Mouse (Mus musculus) kidney, embryonic 16.5 days (tissue): ENCODE data around the gene Golt1b. TPM values are rescaled to one million over a fixed set of nuclear protein-coding genes. Genes with fewer than 3 reads are reported as not detected.
"Not testable (repeated sequence)": the region's sequence is repeated elsewhere in the genome, so short reads cannot be mapped to it uniquely, and the experiment has no call there.

ENCODE experiments used
- ATAC-seq: fragments of 200-750 bp; cut with Nextera tagmentation; 2 replicates; pipeline ENCODE4 v1.8.0; 2017; ENCODE audit warnings: moderate TSS enrichment; ENCODE audit not compliant: low FRiP score, low TSS enrichment
- H3K27ac ChIP-seq: fragments of 300-500 bp; sonication (generic); 2 replicates; pipeline ENCODE4 v1.5.1; 2014; ENCODE audit warnings: low read length
- H3K27me3 ChIP-seq: fragments of 300-500 bp; sonication (generic); 2 replicates; pipeline ENCODE4 v1.6.1; 2014; ENCODE audit warnings: low read length, control low read depth, mixed read lengths; ENCODE audit not compliant: insufficient read depth
- H3K36me3 ChIP-seq: fragments of 300-500 bp; sonication (generic); 2 replicates; pipeline ENCODE4 v1.6.1; 2014; ENCODE audit warnings: low read length, control low read depth, mixed read lengths; ENCODE audit not compliant: insufficient read depth
- H3K4me1 ChIP-seq: fragments of 300-500 bp; sonication (generic); 2 replicates; pipeline ENCODE4 v1.6.1; 2014; ENCODE audit warnings: low read length, control low read depth, mixed read lengths; ENCODE audit not compliant: insufficient read depth
- H3K4me2 ChIP-seq: fragments of 300-500 bp; sonication (generic); replicated peaks from 2 replicates; pipeline ENCODE4 v1.6.1; 2014; ENCODE audit warnings: low read depth, low read length
- H3K4me3 ChIP-seq: fragments of 300-500 bp; sonication (generic); 2 replicates; pipeline ENCODE4 v1.5.1; 2014; ENCODE audit warnings: mild to moderate bottlenecking, low read length
- H3K9ac ChIP-seq: fragments of 300-500 bp; sonication (generic); replicated peaks from 2 replicates; pipeline ENCODE4 v1.6.1; 2014; ENCODE audit warnings: low read length
- H3K9me3 ChIP-seq: fragments of 300-500 bp; sonication (generic); 2 replicates; pipeline ENCODE4 v1.6.1; 2016; ENCODE audit warnings: low read length, control low read depth
- WGBS: fragments of 180-500 bp; shearing (Covaris S2); extraction: QIAGEN DNeasy Blood & Tissue Kit; methylation state at CpG from one replicate; pipeline ENCODE4 v1.1.7; 2014; 5-methylcytosine and 5-hydroxymethylcytosine counted together
- polyA plus RNA-seq: library from polyadenylated mRNA; unstranded; fragments of >200 nt; fragmentation: Nextera tagmentation; extraction: Ambion mirVana; gene quantifications from 2 replicates; pipeline ENCODE4 v1.2.1, GENCODE M21; 2015

Gene Golt1b
- polyA plus RNA-seq: 101 TPM in 2 replicates

DNA sequence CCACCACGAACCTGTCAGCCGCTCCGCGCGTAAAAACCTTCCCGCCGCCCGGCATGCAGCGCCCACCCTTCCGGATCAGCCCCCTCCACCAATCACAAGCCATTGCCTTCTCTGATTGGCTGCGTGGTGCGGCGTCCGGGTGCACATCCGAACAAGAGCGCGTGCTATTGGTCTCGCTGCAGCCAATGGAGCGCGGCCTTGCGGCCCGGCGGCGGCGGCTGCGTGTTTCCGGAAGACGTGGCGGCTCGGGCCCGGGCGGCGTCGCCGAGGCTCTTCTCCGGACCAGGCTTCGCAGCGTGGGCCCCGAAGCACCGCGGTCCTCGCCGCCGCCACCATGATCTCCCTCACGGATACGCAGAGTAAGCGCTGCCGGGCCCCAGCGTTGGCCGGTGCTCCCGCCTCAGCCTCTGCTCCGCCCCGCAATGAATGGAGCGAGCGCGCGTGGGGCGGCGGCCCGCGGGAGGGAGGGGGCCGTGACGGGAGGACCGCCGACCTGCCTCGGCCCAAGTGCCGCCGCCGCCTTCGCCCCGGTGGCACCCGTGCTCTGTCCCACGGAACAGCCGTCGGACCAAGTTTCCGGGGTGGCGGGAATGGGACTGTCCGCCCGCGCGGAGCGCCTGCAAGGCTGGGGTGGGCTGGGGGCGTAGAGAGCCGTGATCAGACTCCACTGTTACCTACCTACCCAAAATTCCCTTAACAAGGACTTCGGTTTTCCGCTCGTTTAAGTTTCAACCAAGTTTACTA, at the start of gene Golt1b, which contains the start of gene Recql:
Gene Golt1b (plus strand): TSS at position 211 of the 744 bp plus-strand sequence.
Gene Recql (minus strand): TSS at position 77 of the 744 bp plus-strand sequence.
- WGBS: under 1% methylated on average over 87 of the region's 87 CpGs

DNA sequence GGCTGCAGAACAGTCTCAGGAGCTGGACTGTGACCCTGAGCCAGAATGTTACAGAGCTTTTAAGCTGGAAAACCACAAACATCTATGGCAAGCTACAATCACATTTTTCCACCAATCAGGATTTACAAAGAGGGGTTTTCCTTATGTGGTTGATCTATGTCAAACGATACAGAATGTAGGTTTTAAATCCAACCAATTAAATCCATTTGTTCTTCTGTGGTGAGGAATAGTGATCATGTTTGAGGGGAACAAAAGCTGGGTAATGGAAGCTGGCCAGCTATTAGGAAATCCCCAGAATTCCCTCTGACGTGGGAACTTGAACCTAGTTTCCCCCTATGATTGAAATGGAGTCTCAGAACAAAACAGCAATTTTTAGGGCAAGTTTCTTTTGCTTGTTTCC, 48.1 kb upstream of the Golt1b start:
- H3K9ac ChIP-seq: no peak overlapping the region
- H3K27me3 ChIP-seq: no peaks in the 10 kb centered on the region

More for the DNA sequence above, at the start of gene Golt1b, which contains the start of gene Recql:
- no peaks in the 10 kb centered on the region for H3K9me3 ChIP-seq
- H3K27ac ChIP-seq: 0 out of 2 replicates have a peak within 1 kb of the TSS, but pooled peaks have one; percentile 21
- peaks cover 18% of the 10 kb centered on the region for H3K4me1 ChIP-seq
- H3K9ac ChIP-seq: peak within 1 kb of the TSS; percentile 94
- no peaks in the 10 kb centered on the region for H3K36me3 ChIP-seq
- peak within 1 kb of the TSS; percentile 77 for H3K4me2 ChIP-seq
- H3K27me3 ChIP-seq: no peaks in the 10 kb centered on the region
- ATAC-seq: peak; percentile 100
- H3K4me3 ChIP-seq: peak within 1 kb of the TSS; percentile 99

DNA sequence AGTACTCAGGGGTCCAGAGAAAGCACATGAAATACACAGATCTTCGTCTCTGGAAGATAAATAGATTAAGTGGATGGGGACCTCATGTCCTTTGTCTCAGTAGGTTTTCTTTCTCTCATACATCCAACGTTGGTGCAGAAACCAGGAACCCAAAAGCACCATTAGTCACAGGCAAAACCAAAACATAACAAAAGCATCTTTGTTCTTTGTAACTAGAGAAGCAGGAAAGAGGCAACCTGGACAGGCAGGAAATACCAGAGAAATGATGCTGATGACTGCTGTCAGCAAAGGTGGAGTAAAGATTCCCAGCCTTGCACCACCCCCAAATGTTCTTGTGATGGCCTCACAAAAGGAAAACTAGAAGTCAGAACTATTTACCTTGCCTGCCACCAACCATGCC, 47.4 kb upstream of the Golt1b start:
- ATAC-seq: no peak

More for the DNA sequence above, 48.1 kb upstream of the Golt1b start:
- Histone ChIP-seq H3K4me2 (no peak overlapping the region), H3K27ac (no peak overlapping the region), H3K4me1 (no peaks in the 10 kb centered on the region), H3K4me3 (no peak overlapping the region), H3K9me3 (no peaks in the 10 kb centered on the region), H3K36me3 (no peaks in the 10 kb centered on the region)
- WGBS: 70% methylated on average over 2 of the region's 2 CpGs
- no peak for ATAC-seq

DNA sequence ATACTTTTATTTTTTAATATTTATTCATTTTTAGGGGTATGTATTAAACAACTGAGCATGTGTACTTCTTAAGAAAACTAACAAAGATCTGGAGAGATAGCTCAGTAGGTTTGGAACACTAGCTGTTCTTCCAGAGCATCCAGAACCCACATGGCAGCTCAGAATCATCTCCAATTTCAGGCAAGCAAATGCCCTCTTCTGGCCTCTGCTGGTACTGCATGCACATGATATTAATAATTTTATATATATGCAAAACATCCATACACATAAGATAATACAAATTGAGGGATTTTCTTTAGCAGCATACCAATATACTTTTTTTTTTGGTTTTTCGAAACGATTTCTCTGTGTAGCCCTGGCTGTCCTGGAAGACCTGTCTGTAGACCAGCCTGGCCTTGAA, 43.5 kb upstream of the Golt1b start:
- no peaks in the 10 kb centered on the region for H3K27me3 ChIP-seq
- no peak overlapping the region for H3K4me3 ChIP-seq
- ATAC-seq: no peak
- 81% methylated on average over 2 of the region's 2 CpGs for WGBS
- no peak overlapping the region for H3K27ac ChIP-seq
- no peak overlapping the region for H3K9ac ChIP-seq
- no peaks in the 10 kb centered on the region for H3K9me3 ChIP-seq
- no peak overlapping the region for H3K4me2 ChIP-seq
- H3K36me3 ChIP-seq: 0 out of 2 replicates have a peak, but pooled peaks cover 2% of the 10 kb centered on the region
- H3K4me1 ChIP-seq: peaks cover 9% of the 10 kb centered on the region

More for the DNA sequence above, 47.4 kb upstream of the Golt1b start:
- 35% methylated on average over 2 of the region's 2 CpGs for WGBS
- no peak overlapping the region for H3K27ac ChIP-seq
- no peaks in the 10 kb centered on the region for H3K4me1 ChIP-seq
- H3K9me3 ChIP-seq: no peaks in the 10 kb centered on the region
- H3K9ac ChIP-seq: no peak overlapping the region
- H3K4me2 ChIP-seq: no peak overlapping the region
- H3K36me3 ChIP-seq: no peaks in the 10 kb centered on the region
- no peaks in the 10 kb centered on the region for H3K27me3 ChIP-seq
- no peak overlapping the region for H3K4me3 ChIP-seq

DNA sequence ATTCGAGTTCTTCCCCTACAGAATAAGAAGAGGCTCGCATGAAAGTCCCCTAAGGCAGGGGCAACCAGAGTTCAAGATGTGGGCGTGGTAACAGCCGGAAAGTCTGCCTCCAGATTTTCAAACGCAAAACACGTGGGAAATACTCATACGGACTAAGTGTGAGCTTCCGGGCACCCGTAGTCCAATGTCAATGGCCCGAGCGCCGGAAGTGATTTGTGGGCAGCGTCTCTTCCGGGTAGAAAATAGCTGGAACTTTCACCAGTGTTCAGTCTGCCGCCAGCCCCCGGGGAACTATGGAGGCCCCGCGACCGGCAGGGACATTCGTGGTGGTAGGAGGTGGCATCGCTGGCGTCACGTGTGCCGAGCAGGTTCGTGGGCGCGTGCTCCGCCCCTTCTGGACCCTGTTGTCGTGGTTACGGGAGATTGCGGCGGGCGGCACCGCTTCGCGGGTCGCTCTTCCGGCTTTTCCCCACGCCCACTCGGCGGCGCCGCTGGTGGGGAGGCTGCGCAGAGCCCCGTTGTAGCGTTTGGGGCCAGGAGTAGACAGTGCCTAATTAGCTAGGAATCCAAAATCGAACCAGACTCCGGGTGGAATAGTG, 41.5 kb upstream of the Golt1b start, which contains the start of gene Pyroxd1:
Gene Pyroxd1 (plus strand): TSS at position 215 of the 599 bp plus-strand sequence.
- under 1% methylated on average over 48 of the region's 48 CpGs for WGBS
- Histone ChIP-seq H3K4me2 (peak within 1 kb of the TSS; percentile 65), H3K9ac (peak within 1 kb of the TSS; percentile 77), H3K9me3 (no peaks in the 10 kb centered on the region), H3K27me3 (no peaks in the 10 kb centered on the region), H3K27ac (peak within 1 kb of the TSS; percentile 84), H3K4me1 (peaks cover 9% of the 10 kb centered on the region), H3K36me3 (0 out of 2 replicates have a peak, but pooled peaks cover 6% of the 10 kb centered on the region), H3K4me3 (peak within 1 kb of the TSS; percentile 80)
- peak; percentile 95 for ATAC-seq

DNA sequence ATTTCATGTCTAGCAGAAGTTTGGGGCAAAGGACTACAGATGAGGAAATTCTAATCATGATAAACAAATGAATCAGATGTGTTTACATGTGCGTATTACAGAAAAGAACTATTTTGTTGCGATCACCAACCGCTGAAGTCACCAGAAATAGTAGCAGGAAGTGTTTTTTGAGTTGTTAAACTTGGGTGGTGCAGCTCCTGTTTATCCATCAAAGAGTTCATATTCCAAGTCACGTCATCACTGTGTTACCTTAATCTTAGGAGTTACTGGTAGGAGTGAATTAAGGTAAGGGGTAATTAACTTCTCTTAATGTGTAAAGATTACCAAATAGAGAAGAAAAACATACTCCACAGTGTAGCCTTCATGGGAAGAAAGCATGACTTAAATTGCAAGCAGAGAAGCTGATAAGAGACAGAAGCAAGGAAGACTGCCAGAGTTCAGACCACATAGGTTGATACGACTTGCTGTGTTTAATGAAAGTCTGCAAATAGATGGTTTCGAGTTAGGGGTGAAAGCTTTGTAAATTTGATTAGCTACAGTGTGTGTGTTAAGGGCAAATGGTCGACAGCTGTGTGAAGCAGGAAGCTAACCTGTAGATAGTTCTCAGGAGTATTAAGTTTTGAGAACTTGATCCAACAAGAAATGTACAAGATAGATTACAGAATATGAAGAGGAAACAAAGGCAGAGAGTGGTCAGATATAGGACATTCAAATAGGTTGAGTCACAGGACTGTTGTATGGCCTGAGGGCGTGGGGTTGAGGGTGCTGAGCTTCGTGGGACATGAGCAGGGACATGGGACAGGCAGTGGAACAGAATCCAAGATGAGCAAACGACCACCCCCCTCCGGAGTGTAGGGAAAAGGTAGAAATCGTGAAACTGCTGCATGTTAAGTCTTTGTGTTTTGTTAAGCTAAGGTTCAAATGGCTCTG, 40.6 kb upstream of the Golt1b start:
- H3K27ac ChIP-seq: no peak overlapping the region

DNA sequence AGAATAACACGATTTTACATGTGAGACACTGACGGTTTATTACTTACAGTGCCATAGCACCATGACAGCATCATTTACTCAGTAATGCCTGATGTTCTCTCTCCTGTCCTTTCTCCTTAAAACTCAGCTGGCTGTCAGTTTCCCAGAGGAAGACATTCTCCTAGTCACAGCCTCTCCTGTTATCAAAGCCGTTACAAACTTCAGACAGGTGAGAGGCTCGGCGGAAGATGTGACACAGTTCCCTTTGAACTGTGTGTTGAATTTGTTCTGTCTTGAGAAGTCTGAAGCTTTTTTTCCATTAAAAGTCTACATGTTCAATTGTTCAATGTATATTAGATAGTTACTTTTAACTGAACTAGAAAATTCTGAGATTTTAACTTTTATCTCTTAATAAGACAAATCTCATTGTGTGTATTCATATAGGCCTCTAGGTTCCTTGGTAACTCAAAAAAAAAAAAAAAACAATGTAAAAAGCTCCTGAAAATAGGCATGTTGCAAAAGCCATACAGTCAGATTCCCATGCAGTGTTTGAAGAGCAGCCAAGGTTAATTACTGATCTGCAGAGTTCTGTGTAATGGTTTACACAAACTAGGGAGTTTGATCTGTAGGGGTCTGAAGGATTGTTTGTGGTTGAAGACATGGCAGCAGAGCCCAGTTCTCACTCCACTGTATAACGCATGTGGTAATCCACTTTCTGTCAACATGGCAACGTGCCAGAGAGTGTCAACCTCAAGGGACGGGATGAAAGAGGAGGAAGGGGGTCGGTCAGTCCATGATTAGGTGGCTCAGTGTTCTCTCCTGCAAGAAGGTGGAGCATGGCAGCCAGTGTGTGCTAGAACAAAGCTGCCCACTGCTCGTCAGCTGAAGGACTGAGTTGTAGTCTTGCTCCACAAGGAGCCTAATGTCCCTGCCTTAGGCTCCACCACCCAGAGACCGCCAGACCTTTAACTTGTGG, 39.3 kb upstream of the Golt1b start:
- no peak for ATAC-seq
- 78% methylated on average over 11 of the region's 11 CpGs for WGBS
- no peak overlapping the region for H3K4me2 ChIP-seq

More for the DNA sequence above, 40.6 kb upstream of the Golt1b start:
- peak overlapping the region; percentile 65 for H3K4me2 ChIP-seq
- H3K9me3 ChIP-seq: no peaks in the 10 kb centered on the region
- peaks cover 12% of the 10 kb centered on the region for H3K36me3 ChIP-seq
- no peaks in the 10 kb centered on the region for H3K27me3 ChIP-seq
- peaks cover 9% of the 10 kb centered on the region for H3K4me1 ChIP-seq
- no peak for ATAC-seq
- WGBS: 53% methylated on average over 12 of the region's 12 CpGs
- H3K4me3 ChIP-seq: peak overlapping the region; percentile 80
- H3K9ac ChIP-seq: peak overlapping the region; percentile 77

DNA sequence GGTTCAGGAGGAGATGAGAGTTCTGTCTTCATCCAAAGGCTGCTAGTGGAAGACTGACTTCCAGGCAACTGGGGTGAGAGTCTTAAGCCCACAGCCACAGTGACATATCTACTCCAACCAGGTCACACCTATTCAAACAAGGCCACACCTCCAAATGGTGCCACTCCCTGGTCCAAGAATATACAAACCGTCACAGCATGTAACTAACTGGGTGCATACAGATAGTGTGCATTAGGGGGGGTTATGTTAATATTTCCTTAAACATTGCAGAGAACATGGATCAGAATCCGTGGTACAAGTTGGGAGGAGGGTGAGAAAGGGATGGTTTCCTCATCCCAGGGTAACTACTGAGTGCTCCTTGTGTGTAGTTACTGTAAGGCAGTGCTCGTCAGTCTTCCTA, 34.9 kb upstream of the Golt1b start:
- not testable (repeated sequence) for ATAC-seq
- 91% methylated on average over 3 of the region's 3 CpGs for WGBS
- peaks cover 31% of the 10 kb centered on the region for H3K36me3 ChIP-seq

More for the DNA sequence above, 39.3 kb upstream of the Golt1b start:
- no peaks in the 10 kb centered on the region for H3K9me3 ChIP-seq
- no peak overlapping the region for H3K9ac ChIP-seq
- peaks cover 9% of the 10 kb centered on the region for H3K4me1 ChIP-seq
- peaks cover 16% of the 10 kb centered on the region for H3K36me3 ChIP-seq
- no peaks in the 10 kb centered on the region for H3K27me3 ChIP-seq
- H3K4me3 ChIP-seq: no peak overlapping the region
- H3K27ac ChIP-seq: no peak overlapping the region

More for the DNA sequence above, 34.9 kb upstream of the Golt1b start:
- H3K9me3 ChIP-seq, H3K9ac ChIP-seq, H3K4me3 ChIP-seq, H3K4me1 ChIP-seq, H3K4me2 ChIP-seq, H3K27me3 ChIP-seq, H3K27ac ChIP-seq: not testable (repeated sequence)
